Mouse (Mus musculus): ENCODE data around the gene Dvl2.

The Dvl2 gene

GRCm38 (mm10) chr11:70028401-70029129, 28.2 kb downstream of the Dvl2 start:
- no peak for DNase-seq (ENCODE audit: low spot score)

GRCm38 (mm10) chr11:70029130-70029801, 28.9 kb downstream of the Dvl2 start:
- DNase-seq (ENCODE audit: low spot score): no peak

DNA sequence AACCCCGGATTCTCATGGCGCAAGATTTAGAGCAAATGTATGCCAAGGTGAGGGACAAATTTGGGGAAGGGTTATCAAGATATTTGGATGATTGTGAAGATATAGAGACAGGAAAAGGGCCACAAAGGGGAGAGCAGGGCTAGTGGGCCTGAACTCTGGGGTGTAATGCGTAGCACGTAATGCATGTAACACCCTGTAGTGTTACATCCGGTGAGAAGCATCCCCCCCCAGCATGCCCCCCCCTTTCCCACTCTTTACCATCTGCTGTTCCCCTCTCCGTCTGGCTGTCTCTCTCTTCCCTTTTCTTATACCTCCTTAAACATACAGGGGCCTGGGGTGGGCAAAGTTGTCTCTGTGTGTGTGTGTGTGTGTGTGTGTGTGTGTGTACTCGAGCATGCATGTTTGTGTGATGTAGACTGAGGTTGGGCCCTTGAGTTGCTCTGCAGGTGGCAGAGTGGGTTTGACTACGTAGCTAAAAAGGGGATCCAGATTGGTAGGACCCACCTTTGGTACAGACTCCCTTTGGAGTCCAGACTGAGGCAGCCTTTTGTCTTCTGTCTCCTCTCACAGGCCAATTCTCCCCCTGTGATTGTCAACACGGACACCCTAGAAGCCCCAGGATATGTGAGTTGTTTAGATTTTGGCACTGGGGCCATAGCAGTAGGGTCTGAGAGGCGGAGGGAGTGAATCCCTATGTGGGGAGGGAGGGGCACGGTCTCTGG, 29.6 kb downstream of the Dvl2 start:
- no peak for DNase-seq (ENCODE audit: low spot score)

GRCm38 (mm10) chr11:70030651-70031320, 30.4 kb downstream of the Dvl2 start:
- no peak for DNase-seq (ENCODE audit: low spot score)

GRCm38 (mm10) chr11:70031321-70031670, 30.9 kb downstream of the Dvl2 start:
- no peak for DNase-seq (ENCODE audit: low spot score)

- DNase-seq (ENCODE audit: low spot score): no peak
Observed at GRCm38 (mm10) chr11:70038174-70038573, 37.8 kb downstream of the Dvl2 start.

- no peak for DNase-seq (ENCODE audit: low spot score)
Observed at GRCm38 (mm10) chr11:70039631-70040030, 39.2 kb downstream of the Dvl2 start.

DNA sequence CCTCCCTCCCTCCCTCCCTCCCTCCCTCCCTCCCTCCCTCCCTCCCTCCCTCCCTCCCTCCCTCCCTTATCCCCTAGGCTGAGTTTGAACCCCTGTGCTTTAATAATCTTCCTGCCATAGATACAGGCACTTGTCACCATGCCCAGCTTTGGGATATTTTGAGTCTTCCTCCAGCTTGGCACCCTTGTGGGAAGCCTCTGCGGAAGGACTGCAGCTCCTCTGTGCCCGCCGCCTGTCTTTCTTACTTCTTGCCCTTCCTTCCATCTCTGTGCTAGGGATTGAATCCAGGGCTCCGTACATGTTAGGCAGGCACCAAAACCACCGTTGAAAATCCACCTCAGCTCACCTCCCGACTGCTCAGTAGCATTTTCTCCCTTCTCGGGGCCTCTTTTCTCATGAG, 39.8 kb downstream of the Dvl2 start:
- DNase-seq (ENCODE audit: low spot score): no peak

DNA sequence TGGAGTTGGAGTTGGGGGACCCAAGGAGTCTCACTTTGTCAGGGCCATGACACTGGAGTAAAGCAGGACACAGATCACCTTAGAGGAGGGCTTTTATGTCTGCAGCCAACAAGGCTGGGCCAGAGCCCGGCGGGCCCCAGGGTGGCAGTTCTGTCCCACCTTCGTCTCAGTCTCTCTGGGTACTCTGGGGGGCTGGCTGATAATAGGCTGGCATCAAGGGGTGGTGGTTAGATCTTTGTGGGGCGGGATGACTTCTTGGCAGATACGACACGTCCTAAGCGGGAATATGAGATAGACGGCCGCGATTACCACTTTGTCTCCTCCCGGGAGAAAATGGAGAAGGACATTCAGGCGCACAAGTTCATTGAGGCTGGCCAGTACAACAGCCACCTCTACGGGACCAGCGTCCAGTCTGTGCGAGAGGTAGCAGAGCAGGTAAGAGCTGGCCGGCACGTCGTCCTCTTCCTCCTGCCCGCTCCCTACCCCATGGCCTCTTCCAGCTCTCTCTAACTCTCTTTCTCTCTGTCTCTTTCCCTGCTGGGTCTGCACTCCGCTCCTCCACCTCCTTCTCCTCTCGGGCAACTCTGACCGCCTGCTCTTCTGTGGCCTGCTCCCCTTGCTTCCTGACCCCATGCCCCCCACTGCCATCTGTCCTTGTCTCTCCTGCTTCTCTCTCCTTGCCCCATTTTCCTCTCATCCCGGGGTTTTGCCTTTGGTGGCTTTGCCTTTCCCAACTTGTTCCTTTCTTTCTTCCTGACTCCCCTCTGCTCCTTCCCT, 42.1 kb downstream of the Dvl2 start:
- DNase-seq (ENCODE audit: low spot score): no peak

DNA sequence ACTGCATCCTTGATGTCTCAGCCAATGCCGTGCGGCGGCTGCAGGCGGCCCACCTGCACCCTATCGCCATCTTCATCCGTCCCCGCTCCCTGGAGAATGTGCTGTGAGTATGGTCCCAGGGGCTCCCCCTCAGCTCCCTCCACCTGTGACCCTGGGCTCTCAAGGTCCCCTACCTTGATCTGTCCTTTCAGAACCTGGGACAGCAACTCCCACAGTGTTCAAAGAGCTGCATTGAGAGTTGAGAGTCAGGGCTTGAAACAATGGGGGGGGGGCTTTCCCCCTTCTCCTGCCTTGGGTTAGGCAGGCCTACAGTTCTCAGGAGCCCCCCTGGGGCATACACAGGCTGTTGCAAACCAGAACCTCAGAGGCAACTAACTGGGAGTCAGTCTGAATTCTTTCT, 43.3 kb downstream of the Dvl2 start:
- no peak for DNase-seq (ENCODE audit: low spot score)

GRCm38 (mm10) chr11:70045435-70045834, 45.0 kb downstream of the Dvl2 start:
- no peak for DNase-seq (ENCODE audit: low spot score)

DNA sequence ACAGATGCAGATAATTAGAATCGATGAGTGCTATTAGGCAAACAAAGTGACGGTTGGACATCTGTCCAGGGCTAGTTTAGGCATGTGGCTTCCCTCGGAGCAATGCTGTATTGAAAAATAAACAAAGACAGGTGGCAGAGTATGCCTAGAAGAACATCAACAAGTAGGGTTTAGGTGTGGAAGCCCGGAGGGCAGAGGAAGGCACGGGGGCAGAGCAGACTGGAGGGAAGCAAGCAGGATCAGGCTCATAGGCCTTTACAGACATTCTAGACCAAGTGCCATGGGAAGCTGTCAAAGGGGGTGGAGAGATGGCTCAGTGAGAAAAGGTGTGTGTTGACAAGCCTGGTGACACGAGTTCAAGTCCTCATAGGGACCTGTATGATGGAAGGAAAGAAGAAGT, 49.0 kb downstream of the Dvl2 start:
- DNase-seq (ENCODE audit: low spot score): no peak

DNA sequence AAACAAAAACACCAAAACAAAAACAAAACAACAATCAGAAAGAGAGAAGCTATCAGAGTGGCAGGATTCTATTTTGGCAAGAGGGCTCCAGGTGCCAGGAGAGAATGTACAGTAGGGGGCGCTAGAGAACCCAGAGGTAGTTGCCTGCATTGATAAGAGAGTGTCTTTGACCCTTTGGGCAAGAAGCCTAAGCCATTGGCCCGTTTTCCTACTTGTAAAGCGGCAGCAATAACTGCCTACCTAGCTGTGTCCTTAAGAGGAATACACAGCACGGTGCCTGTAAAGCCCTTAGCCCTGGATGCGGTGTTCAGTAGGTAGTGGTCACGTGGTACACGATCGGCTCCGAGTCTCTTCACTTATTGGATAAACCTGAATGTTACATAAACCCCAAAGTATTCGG, 49.4 kb downstream of the Dvl2 start:
- DNase-seq (ENCODE audit: low spot score): no peak

GRCm38 (mm10) chr11:70053156-70053555, 52.8 kb downstream of the Dvl2 start:
- no peak for DNase-seq (ENCODE audit: low spot score)

DNA sequence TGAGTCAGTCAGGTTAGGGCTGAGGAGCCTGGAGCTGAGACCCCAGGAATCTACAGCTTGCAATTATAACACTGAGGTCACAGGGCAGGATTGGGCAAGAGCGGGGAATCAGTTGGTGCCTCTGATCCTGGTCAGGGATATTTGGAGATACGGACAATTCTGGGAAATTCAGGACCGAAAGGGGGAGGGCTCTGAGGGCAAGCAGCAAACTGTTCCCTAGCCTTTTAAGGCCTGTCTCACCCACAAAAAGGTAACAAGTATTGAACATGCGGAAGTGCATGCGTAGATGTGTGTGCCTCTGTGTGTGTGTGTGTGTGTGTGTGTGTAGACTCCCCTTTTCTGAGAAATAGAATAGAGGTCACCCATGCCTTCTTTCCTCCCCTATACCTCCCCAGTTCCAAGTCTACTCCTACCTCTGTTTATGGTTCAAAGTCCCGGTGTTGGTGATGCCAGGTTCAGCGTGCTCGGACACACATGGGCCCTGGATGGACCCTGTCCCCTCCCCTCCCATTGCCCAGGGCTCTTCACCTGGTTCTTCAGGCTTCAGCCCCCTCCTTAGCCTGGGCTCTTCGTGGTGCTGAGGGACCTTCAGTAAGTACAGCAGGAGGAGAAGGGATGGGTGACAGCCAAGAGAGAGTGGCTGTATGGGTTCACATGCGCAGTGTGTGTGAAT, 53.6 kb downstream of the Dvl2 start, which contains the start of gene Asgr1:
Asgr1 (plus strand) TSS at position 188 of the 673 bp plus-strand sequence.
- no peak for DNase-seq (ENCODE audit: low spot score)

DNA sequence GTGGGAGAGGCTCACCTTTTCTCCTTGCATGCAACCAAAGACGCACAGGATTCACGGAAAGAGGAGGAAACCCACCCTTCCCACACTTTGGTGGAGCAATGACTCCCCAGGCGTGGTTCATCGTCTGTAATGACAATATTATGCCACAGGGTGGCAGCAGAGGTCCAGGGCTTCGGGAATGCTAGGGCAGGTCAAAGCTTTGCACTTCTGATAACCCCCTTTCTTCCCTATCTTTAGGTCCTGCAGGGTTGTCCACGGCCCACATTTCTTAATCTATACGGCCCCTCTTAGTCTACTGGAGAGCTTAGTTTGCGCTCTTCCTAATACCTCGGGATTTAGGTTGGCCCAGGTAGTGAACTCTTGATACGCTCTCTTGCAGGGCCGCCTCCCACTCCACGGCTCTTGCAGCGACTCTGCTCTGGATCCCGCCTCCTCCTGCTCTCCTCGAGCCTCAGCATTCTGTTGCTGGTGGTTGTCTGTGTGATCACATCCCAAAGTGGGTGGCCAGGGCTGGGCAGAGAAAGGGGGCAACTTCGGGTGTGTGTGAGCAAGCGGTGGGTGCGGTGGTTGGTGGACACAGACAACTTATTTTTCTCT, 55.3 kb downstream of the Dvl2 start:
- peak; percentile 49 for DNase-seq (ENCODE audit: low spot score)

DNA sequence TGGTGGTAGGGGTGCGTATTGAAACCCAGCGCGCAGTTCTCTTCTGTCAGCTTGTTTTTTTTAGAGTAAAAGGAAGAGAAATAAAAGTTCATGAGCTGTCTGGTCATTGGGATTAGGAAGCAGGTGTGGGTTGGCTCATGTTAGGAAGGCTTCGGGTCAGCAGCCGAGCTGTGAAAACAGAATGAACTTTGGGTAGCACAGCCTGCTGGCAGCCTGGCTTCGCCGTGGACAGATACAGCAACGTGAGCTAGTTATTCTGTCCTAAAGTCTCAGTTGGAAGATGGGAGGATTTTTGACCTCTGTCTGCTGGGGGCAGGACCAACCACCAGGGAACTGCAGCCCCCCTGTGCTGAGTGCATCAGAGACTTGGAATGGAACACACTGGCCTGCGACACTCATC, 57.4 kb downstream of the Dvl2 start:
- DNase-seq (ENCODE audit: low spot score): no peak

DNA sequence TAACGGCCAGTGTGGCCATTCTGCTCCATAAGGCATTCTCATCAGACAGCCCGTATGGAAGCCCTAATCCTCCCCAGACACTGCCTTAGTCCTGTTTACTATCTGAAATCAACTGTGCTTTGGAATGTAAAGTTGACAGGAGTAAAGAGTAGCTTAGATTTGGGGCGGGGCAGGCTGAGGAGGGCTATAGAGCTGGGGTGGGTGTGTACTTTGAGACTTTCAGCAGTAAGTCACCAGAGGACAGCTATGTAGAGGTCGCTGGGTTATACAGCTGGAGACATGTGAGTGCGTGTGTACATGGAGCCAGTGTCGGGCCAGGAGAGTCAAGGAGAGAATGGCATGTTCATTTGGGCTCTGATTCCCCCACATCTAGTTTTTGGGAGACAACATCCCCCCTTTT, 59.5 kb downstream of the Dvl2 start:
- no peak for DNase-seq (ENCODE audit: low spot score)

Measured in ovary, postnatal 10 days (tissue).